Mouse (Mus musculus) bone marrow, adult 2 months (tissue): ENCODE data around the gene Tmtc2.

ENCODE experiments used
- CTCF ChIP-seq: fragments of 200-500 bp; IDR thresholded peaks from 2 replicates; pipeline ENCODE4 v1.5.1; 2011; ENCODE audit warnings: low read length, control low read depth; ENCODE audit not compliant: control insufficient read depth, insufficient read depth
- POLR2A ChIP-seq: fragments of 200-500 bp; IDR thresholded peaks from 2 replicates; pipeline ENCODE4 v1.6.1; 2011; ENCODE audit warnings: low read depth, mild to moderate bottlenecking, control low read depth, low read length, borderline replicate concordance; ENCODE audit not compliant: control insufficient read depth

- no peak for TF ChIP-seq CTCF
- no peak for TF ChIP-seq POLR2A
These were observed 72.5 kb downstream of the Tmtc2 start for GRCm38 (mm10) chr10:105501736-105502135.
